Mouse (Mus musculus) MEL-GATA-1-ER (cell line): ENCODE measurements around the gene Gpr55.

Experiments
- DNase-seq: peaks from one replicate; pipeline ENCODE4 v3.0.0-alpha.2; 2012; ENCODE audit warnings: low read depth; ENCODE audit errors: extremely low read depth

Gene Gpr55

GRCm38 (mm10) chr1:85959129-85959888 lies 1.5 kb downstream of the Gpr55 start:
- no peak for DNase-seq

- DNase-seq = no peak
These were observed 2.7 kb downstream of the Gpr55 start for GRCm38 (mm10) chr1:85957942-85958619.

- DNase-seq = peak; percentile 51
These were observed 3.5 kb downstream of the Gpr55 start for GRCm38 (mm10) chr1:85957290-85957689.

- DNase-seq = no peak
These were observed 5.7 kb downstream of the Gpr55 start for GRCm38 (mm10) chr1:85955150-85955549.

- no peak for DNase-seq
These were observed 11.6 kb downstream of the Gpr55 start for GRCm38 (mm10) chr1:85949085-85949684.

- no peak for DNase-seq
These were observed 18.5 kb downstream of the Gpr55 start for GRCm38 (mm10) chr1:85942318-85942717.

- DNase-seq = no peak
These were observed 23.5 kb downstream of the Gpr55 start for GRCm38 (mm10) chr1:85937323-85937722.

GRCm38 (mm10) chr1:85936265-85936664 lies 24.5 kb downstream of the Gpr55 start:
- no peak for DNase-seq

GRCm38 (mm10) chr1:85935148-85935852 lies 25.5 kb downstream of the Gpr55 start:
- peak; percentile 26 for DNase-seq

GRCm38 (mm10) chr1:85934560-85934959 lies 26.2 kb downstream of the Gpr55 start:
- DNase-seq = no peak

- DNase-seq = no peak
These were observed 27.0 kb downstream of the Gpr55 start for GRCm38 (mm10) chr1:85933631-85934465.

- DNase-seq = no peak
These were observed 27.6 kb downstream of the Gpr55 start for GRCm38 (mm10) chr1:85933226-85933625.

GRCm38 (mm10) chr1:85931170-85931569 lies 29.6 kb downstream of the Gpr55 start:
- DNase-seq = no peak

GRCm38 (mm10) chr1:85929406-85929805 lies 31.4 kb downstream of the Gpr55 start:
- no peak for DNase-seq

GRCm38 (mm10) chr1:85928688-85929065 lies 32.1 kb downstream of the Gpr55 start:
- DNase-seq = no peak

- no peak for DNase-seq
These were observed 32.6 kb downstream of the Gpr55 start, which contains the start of gene 4933407L21Rik for GRCm38 (mm10) chr1:85928057-85928687. TSS of gene 4933407L21Rik (plus strand) at chr1:85928483.

GRCm38 (mm10) chr1:85925183-85925582 lies 35.6 kb downstream of the Gpr55 start:
- DNase-seq = no peak

GRCm38 (mm10) chr1:85922865-85923211 lies 38.0 kb downstream of the Gpr55 start:
- no peak for DNase-seq

- DNase-seq = no peak
These were observed 38.5 kb downstream of the Gpr55 start for GRCm38 (mm10) chr1:85922127-85922864.

- no peak for DNase-seq
These were observed 39.1 kb downstream of the Gpr55 start for GRCm38 (mm10) chr1:85921725-85922124.
